Mouse (Mus musculus) c-Kit-positive CD71-positive TER-119-positive erythroid progenitor cells, embryonic 14.5 days (primary cell): ENCODE data around the gene Prkag3.
A peak's percentile ranks its signal among the peaks of the same experiment; 100 is the strongest.

Source experiments
- DNase-seq: peaks from one replicate; pipeline ENCODE4 v3.0.0-alpha.2; 2013; ENCODE audit warnings: low spot score

Gene Prkag3

DNA sequence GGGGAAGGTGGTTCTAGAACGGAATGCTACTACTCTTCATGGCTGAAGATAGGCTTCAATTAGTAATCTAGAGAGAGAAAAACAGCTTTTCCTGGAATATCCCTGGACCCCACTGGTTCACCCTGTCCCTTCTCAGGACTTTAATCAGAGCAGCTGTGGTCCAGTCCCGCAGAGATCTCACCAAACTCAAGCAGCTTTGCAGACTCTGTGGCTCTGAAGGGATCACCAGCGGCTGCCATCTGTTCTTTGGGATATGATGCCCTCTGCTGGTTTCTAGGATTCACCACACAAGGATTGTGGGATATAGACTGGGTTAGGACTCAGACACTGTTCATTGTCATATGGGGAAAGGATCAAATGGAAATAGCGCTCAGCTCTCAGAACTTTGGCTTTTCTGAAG is 10.8 kb upstream of the Prkag3 start:
- DNase-seq, result no peak

DNA sequence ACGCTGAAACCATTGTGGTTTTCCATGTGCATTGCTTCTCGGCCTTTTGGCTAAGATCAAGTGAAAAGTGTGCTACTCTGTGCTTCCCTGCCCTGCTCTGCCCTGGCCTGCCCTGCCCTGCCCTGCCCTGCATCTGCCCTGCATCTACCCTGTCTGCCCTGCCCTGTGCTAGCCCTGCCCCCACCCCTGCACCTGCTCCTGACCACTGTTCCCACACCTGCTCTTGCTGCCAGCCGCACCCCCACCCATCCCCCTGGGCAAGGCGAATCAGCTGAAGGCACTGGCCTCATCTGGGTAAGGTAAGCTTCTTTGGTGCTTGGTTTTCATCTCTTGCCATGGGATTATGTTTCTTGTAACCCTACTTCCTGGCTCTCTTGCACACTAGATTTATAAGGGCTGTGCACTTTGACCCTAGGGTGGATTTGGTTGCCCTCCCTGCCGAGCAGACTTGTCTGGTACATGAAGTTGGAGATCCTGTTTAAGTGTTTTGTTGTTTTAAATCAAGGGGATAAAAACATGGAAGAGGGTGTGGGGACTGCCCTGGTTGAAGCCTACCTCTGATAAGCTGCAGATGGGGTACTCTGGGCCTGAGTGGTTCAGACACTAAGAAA is 5.3 kb upstream of the Prkag3 start:
- no peak for DNase-seq

- DNase-seq, result no peak
Observed at GRCm38 (mm10) chr1:74753266-74753974, 4.4 kb upstream of the Prkag3 start.

DNA sequence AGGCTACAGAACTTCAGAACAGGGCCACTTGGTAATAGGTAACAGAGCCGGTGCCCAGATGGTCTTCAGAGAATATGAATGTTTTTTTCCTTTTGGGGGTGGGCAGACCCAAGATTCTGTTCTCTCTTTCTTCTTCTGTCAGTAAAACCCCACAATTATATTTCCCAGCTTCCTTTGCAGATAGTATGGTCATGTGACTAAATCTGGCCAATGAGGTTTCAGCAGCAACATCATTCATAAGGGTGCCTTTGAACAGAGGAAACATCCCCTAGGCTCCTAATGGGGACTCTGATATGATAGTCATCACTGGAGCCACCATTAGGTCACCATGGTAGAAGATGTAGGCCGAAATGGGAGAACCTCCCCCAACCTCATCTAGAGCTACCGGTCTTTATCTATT is 3.8 kb upstream of the Prkag3 start:
- no peak for DNase-seq

GRCm38 (mm10) chr1:74752150-74752549 is 3.1 kb upstream of the Prkag3 start:
- no peak for DNase-seq

DNA sequence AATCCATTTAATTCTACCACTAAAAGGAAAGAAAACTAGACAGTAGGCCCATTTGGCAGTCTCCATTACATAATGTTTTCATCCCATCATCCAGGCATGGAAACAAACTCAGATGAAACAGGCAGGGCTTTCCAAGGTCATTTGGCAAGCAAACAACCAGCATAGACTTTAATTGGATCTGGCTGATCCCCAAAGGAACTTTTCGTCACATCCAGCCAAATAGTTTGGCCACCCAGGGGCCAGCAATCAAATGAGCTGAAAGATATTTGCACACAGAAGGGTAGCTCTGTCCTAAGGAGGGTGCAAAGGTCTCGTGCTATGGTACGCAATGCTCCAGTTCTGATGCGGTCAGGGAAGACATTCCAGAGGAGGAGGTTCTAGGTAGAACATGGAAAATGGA is 1.7 kb upstream of the Prkag3 start:
- DNase-seq, result no peak

- no peak for DNase-seq
Observed at GRCm38 (mm10) chr1:74749301-74749700, 280 bp upstream of the Prkag3 start.

DNA sequence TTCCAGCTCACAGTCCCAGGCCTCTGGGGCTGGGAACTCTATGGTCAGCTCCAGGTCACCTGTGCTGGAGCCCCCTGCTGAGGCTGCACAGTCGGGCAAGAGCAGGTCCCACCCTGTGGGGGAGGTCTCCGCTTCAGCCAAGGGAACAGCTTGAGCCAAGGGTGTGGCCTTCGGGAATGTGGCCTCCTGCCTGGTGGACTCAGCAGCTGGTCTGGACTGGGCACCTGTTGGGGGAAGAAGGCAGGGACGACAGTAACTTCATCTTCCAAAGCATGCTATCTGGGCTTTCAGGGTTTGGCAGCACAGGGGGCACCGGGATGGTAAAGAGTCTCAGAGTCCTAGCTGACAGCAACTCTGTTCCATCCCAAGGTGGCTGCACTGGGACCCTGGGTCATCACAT is 1.7 kb downstream of the Prkag3 start:
- DNase-seq, result no peak

GRCm38 (mm10) chr1:74740846-74741245 is 8.2 kb downstream of the Prkag3 start:
- no peak for DNase-seq

DNA sequence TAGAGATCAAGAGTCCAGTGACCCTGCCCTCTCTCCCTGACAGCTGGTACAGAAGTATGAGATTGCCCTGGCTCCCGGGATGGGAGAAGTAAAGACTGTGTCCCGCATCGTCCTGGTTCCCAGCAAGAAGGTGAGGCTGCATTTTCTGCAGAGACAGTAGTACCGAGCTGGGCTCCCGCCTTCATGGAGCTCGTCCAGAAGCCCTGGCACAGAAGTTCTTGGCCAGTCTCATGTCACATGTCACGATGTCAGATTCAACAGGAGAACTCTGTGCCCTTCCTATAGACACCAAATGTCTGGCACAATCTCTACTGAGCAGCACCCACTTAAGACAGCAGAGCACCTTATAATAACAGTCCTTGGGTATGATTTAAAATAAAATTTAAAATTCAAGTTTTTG is 11.5 kb downstream of the Prkag3 start:
- DNase-seq, result no peak

GRCm38 (mm10) chr1:74736977-74737376 is 12.0 kb downstream of the Prkag3 start:
- no peak for DNase-seq

GRCm38 (mm10) chr1:74728446-74728845 is 20.6 kb downstream of the Prkag3 start:
- DNase-seq, result no peak

DNA sequence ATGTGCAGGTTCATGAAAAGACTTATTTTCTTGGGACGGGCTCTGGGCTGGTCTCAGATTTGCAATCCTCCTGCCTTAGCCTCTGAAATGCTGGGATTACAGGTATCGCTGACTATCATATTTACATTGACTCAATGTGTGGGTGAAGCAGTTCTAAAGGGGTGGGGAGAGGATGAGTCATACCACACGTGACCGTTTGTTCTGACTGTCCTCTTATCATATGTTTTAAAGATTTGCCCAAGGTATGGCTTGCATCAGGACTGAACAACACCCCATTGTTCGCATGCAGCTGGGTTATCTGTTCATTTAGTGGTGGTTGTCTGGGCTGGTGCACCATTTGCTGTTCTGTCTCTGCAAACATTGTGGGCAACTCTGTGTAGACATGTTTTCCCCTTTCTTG is 22.3 kb downstream of the Prkag3 start:
- no peak for DNase-seq

- no peak for DNase-seq
Observed at GRCm38 (mm10) chr1:74726114-74726513, 22.9 kb downstream of the Prkag3 start.

DNA sequence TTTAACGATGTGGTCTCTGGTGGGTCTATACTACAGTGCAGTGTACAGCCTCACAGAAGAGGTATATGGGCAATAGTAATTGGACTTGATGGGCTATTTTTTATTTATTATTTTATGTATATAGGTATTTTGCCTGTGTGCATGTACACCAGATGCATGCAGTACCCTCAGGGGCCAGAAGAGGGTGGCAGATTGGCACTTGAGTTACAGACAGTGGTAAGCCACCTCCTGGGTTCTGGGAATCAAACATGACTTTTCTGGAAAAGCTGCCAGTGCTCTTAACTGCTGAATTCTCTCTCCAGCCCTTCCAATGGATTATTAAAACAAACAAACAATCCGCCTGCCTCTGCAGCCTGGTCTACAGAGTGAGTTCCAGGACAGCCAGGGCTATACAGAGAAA is 25.3 kb downstream of the Prkag3 start:
- peak; percentile 38 for DNase-seq

DNA sequence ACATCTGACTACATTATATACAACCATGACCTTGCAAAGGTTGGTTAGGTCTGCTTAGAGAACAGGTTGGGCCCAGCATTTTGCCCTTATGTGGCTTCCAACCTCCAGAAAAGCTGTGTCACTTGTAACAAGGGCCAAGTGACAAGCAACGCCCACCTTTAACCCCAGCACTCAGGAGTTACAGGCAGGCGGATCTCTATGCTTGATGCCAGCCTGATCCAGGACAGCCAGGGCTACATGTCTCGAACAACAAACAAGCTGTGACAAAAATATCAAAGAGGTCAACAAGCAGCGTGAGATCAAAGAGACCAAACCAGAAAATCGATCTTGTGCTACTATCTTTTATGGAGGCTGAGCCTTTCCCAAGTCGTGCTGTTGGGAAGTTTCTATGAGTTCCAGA is 27.4 kb downstream of the Prkag3 start:
- DNase-seq, result no peak

DNA sequence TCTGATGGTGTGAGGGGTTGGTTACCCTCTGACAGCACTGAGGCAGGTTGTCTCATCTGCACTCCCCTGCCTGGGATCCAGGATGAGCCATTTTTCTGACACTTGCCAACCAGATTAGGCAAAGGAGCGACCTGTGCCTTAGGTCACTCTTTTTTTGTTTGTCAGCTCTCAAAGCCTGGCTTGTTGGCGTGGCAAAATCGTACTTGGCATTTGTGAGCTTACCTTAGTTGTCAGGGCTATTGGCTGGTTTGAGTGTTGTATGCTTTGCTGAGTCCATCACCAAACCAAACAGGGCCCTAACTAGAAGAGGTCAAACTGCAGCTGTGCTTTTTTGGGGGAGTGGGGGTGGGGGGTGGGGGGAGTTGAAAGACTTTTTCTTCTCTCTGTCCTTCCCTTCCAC is 29.7 kb downstream of the Prkag3 start:
- no peak for DNase-seq

GRCm38 (mm10) chr1:74718113-74718512 is 30.9 kb downstream of the Prkag3 start:
- DNase-seq, result no peak

GRCm38 (mm10) chr1:74715886-74716285 is 33.1 kb downstream of the Prkag3 start:
- DNase-seq, result no peak

GRCm38 (mm10) chr1:74715468-74715867 is 33.6 kb downstream of the Prkag3 start:
- no peak for DNase-seq

GRCm38 (mm10) chr1:74714967-74715366 is 34.1 kb downstream of the Prkag3 start:
- DNase-seq, result no peak

DNA sequence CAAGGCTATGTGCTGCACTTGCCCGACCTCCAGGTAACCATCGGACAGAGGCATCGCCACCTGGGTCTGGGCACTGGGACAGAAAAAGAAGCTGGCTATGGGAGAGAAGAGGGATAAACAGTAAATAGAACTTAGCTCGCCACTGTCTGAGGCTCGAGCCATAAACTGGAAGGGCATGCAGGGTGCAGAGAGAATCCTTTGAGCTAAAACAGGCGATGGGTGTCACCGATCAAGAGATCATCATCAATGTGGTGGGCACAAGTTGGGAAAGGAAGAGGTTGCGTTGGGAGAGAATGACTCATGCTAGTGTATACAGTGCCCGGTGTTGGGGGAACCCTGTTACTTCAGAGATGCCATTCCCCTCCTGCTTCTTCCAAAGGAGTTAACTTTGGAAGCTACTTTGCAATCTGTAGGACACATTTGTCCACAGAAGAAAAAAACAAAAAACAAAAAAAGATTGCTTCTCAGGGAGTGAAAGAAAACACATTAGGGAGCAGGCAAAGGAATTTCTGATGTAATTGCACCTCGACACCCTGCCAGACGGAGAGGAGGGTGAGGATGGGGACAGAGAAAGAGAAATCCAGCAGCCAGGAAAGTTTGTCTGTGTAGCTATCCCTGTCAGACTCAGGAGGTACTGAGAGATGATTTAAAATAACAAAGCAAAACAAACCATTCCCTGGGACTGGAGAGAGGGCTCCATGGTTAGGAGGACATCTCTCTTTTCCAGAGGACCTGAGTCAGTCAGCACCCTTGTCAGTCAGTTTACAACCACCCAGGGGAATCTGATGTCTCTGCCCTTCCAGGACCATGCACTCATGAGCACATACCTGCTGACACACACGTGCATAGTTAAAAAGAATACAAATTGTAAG is 34.9 kb downstream of the Prkag3 start:
- no peak for DNase-seq
